Mouse (Mus musculus) adrenal gland, postnatal 14 days (tissue): ENCODE results near the gene Dkkl1. TPM values are rescaled to one million over a fixed set of nuclear protein-coding genes. Genes with fewer than 3 reads are reported as not detected.
A peak's percentile ranks its signal among the peaks of the same experiment; 100 is the strongest.

ENCODE experiments used
- DNase-seq: peaks from one replicate; pipeline ENCODE4 v3.0.0; 2021; ENCODE audit warnings: mixed read lengths
- total RNA-seq: library from RNA; stranded (reverse); gene quantifications from 2 replicates; pipeline ENCODE4 v1.2.3, GENCODE M21; 2021

The Dkkl1 gene
- total RNA-seq, 1 experiment from 2014 or later, result not detected

- DNase-seq, result no peak
Observed at GRCm38 (mm10) chr7:45229459-45230203, 17.7 kb upstream of the Dkkl1 start.

- DNase-seq, result no peak
Observed at GRCm38 (mm10) chr7:45229046-45229445, 17.1 kb upstream of the Dkkl1 start.

GRCm38 (mm10) chr7:45228548-45228947 is 16.6 kb upstream of the Dkkl1 start:
- DNase-seq, result no peak

- no peak for DNase-seq
Observed at GRCm38 (mm10) chr7:45226421-45226820, 14.5 kb upstream of the Dkkl1 start.

- no peak for DNase-seq
Observed at GRCm38 (mm10) chr7:45224826-45225225, 12.9 kb upstream of the Dkkl1 start.

- DNase-seq, result no peak
Observed at GRCm38 (mm10) chr7:45221680-45222079, 9.7 kb upstream of the Dkkl1 start.

- DNase-seq, result peak; percentile 74
Observed at GRCm38 (mm10) chr7:45216442-45217183, 4.7 kb upstream of the Dkkl1 start.

- peak; percentile 76 for DNase-seq
Observed at GRCm38 (mm10) chr7:45215673-45216441, 3.9 kb upstream of the Dkkl1 start, which contains the start of gene Tead2. Gene Tead2, plus strand, starts transcription at chr7:45215753.

GRCm38 (mm10) chr7:45213708-45214107 is 1.8 kb upstream of the Dkkl1 start:
- no peak for DNase-seq

- DNase-seq, result no peak
Observed at GRCm38 (mm10) chr7:45212356-45212755, 409 bp upstream of the Dkkl1 start.

GRCm38 (mm10) chr7:45211070-45211469 is 877 bp downstream of the Dkkl1 start:
- DNase-seq, result no peak

- no peak for DNase-seq
Observed at GRCm38 (mm10) chr7:45208260-45208659, 3.7 kb downstream of the Dkkl1 start.

- DNase-seq, result peak; percentile 92
Observed at GRCm38 (mm10) chr7:45204380-45205143, 7.4 kb downstream of the Dkkl1 start, which contains the start of gene Ccdc155. Gene Ccdc155, minus strand, starts transcription at chr7:45204892.

GRCm38 (mm10) chr7:45202654-45203053 is 9.3 kb downstream of the Dkkl1 start:
- no peak for DNase-seq

GRCm38 (mm10) chr7:45198961-45199360 is 13.0 kb downstream of the Dkkl1 start:
- no peak for DNase-seq

GRCm38 (mm10) chr7:45198435-45198834 is 13.5 kb downstream of the Dkkl1 start:
- peak; percentile 86 for DNase-seq

- DNase-seq, result no peak
Observed at GRCm38 (mm10) chr7:45196994-45197393, 15.0 kb downstream of the Dkkl1 start.

- no peak for DNase-seq
Observed at GRCm38 (mm10) chr7:45196176-45196535, 15.8 kb downstream of the Dkkl1 start.

GRCm38 (mm10) chr7:45195341-45196175 is 16.4 kb downstream of the Dkkl1 start:
- DNase-seq, result no peak

- no peak for DNase-seq
Observed at GRCm38 (mm10) chr7:45193871-45194785, 17.8 kb downstream of the Dkkl1 start.
